Mouse (Mus musculus) midbrain, embryonic 13.5 days (tissue): Measurements from ENCODE around the gene Hoxa6. TPM values are rescaled to one million over a fixed set of nuclear protein-coding genes. Genes with fewer than 3 reads are reported as not detected.

Experiments used
- ATAC-seq: fragments of 200-750 bp; cut with Nextera tagmentation; 2 replicates; pipeline ENCODE4 v1.8.0; 2017; ENCODE audit warnings: mild to moderate bottlenecking, moderate TSS enrichment, moderate library complexity
- H3K27ac ChIP-seq: fragments of 300-500 bp; sonication (generic); 2 replicates; pipeline ENCODE4 v1.5.1; 2015; ENCODE audit warnings: inconsistent platforms, mild to moderate bottlenecking, moderate library complexity
- H3K27me3 ChIP-seq: fragments of 300-500 bp; sonication (generic); 2 replicates; pipeline ENCODE4 v1.6.1; 2015; ENCODE audit warnings: mild to moderate bottlenecking, inconsistent platforms
- H3K36me3 ChIP-seq: fragments of 300-500 bp; sonication (generic); 2 replicates; pipeline ENCODE4 v1.6.1; 2015; ENCODE audit warnings: mild to moderate bottlenecking, inconsistent platforms
- H3K4me1 ChIP-seq: fragments of 300-500 bp; sonication (generic); replicated peaks from 2 replicates; pipeline ENCODE4 v1.6.1; 2015; ENCODE audit warnings: inconsistent platforms
- H3K4me2 ChIP-seq: fragments of 300-500 bp; sonication (generic); replicated peaks from 2 replicates; pipeline ENCODE4 v1.6.1; 2015; ENCODE audit warnings: moderate library complexity, mild to moderate bottlenecking, inconsistent platforms
- H3K4me3 ChIP-seq: fragments of 300-500 bp; sonication (generic); replicated peaks from 2 replicates; pipeline ENCODE4 v1.5.1; 2015; ENCODE audit warnings: mild to moderate bottlenecking, inconsistent platforms
- H3K9ac ChIP-seq: fragments of 300-500 bp; sonication (generic); replicated peaks from 2 replicates; pipeline ENCODE4 v1.6.1; 2015; ENCODE audit warnings: mild to moderate bottlenecking, inconsistent platforms
- H3K9me3 ChIP-seq: fragments of 300-500 bp; sonication (generic); 2 replicates; pipeline ENCODE4 v1.6.1; 2016; ENCODE audit warnings: mild to moderate bottlenecking, inconsistent platforms
- WGBS: fragments of 180-500 bp; shearing (Covaris S2); methylation state at CpG from one replicate; pipeline ENCODE4 v1.1.7; 2015; 5-methylcytosine and 5-hydroxymethylcytosine counted together
- microRNA counts: library from miRNA; unstranded; fragments of <30 nt; microRNA quantifications from one replicate; lab custom pipeline; 2016
- microRNA-seq: library from miRNA; unstranded; fragments of <30 nt; microRNA quantifications from one replicate; pipeline ENCODE4, GENCODE M21; 2016
- polyA plus RNA-seq: library from polyadenylated mRNA; unstranded; fragments of >200 nt; fragmentation: Nextera tagmentation; extraction: Ambion mirVana; gene quantifications from 2 replicates; pipeline ENCODE4 v1.2.1, GENCODE M21; 2015

Gene Hoxa6
- polyA plus RNA-seq, 1 experiment from 2014 or later = not detected

DNA sequence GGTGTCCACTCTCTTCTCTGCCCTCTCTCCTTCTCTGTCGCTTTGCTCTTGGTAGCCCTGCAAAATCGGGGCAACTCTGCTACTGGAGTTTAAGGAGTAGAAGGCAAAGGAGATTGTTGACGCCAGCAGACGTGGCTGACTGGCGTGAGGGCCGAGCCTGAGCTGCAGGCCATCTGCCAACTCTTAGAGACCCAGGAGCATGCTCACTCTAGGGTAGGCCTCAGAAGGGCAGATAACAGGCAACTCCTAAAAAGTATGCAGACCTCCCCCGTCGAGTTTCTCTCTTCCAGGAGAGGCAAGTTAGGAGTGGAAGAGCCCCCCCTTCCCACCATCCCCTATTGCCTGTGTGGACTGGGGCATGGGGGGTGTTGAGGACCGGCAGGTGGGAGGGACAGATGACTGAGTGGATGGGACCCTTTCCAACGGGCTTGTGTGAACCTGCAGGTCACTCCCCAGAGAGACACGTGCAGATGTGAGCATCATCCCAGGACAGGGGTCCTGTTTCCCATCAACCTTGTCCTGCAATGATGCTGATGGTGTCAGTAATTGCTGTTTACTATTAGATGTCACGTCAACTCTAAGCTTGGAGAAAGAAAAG, 49.3 kb downstream of the Hoxa6 start:
- H3K4me2 ChIP-seq = peak overlapping the region; percentile 80
- peaks cover 98% of the 10 kb centered on the region for H3K27me3 ChIP-seq
- no peaks in the 10 kb centered on the region for H3K36me3 ChIP-seq
- WGBS = 4% methylated on average over 12 of the region's 12 CpGs
- H3K9ac ChIP-seq = no peak overlapping the region
- ATAC-seq = no peak
- peak overlapping the region; percentile 45; the same call in 1 of the 2 replicates for H3K4me3 ChIP-seq
- H3K4me1 ChIP-seq = peaks cover 10% of the 10 kb centered on the region
- H3K9me3 ChIP-seq = no peaks in the 10 kb centered on the region
- no peak overlapping the region for H3K27ac ChIP-seq

DNA sequence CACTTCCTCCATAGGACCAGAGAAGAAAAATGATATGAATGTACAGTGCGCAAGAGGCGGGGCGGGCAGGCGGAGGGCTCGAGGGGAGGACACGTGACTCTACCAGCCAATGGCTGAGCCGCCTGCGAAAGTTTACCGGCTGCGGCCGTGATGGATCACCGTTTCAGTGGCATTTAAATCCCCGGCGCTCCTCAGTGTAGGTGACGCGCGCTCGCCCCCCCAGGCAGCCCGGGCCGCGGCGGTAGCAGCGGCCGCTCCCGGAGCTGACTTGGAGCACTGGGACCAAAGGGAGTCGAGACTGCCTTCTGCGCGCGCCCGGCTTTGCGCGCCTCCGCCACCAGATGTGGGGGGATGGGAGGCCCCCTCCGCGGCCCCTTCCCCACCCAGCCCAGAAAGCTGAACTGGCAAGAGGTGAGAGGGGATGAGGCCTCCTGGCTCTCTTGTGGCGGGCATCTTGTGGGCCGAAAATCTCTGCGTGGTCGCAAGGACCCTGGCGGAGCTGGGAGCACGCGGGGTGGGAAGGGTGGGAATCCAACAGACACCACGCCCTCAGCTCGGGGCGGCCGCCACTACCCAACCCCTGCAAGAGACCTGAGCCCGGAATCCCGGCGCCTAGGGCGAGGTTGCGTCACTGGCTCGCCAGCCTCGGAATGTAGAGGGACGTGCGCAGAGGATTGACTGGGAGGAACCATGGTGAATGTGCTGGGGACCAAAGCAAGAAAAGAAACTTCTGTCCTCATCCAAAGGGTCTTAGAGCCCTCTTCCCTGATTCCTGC, 50.1 kb downstream of the Hoxa6 start, which contains the start of gene Hoxa1:
Hoxa1 (minus strand) TSS at position 42 of the 776 bp plus-strand sequence.
- no peak within 1 kb of the TSS for H3K27ac ChIP-seq
- peak; percentile 79 for ATAC-seq
- H3K4me3 ChIP-seq = peak within 1 kb of the TSS; percentile 45
- H3K9ac ChIP-seq = 0 out of 2 replicates have a peak within 1 kb of the TSS, but pooled peaks have one; percentile 23
- H3K4me2 ChIP-seq = peak within 1 kb of the TSS; percentile 80
- peaks cover 10% of the 10 kb centered on the region for H3K4me1 ChIP-seq
- WGBS = under 1% methylated on average over 55 of the region's 55 CpGs
- peaks cover 98% of the 10 kb centered on the region for H3K27me3 ChIP-seq
- H3K36me3 ChIP-seq = no peaks in the 10 kb centered on the region
- H3K9me3 ChIP-seq = no peaks in the 10 kb centered on the region

DNA sequence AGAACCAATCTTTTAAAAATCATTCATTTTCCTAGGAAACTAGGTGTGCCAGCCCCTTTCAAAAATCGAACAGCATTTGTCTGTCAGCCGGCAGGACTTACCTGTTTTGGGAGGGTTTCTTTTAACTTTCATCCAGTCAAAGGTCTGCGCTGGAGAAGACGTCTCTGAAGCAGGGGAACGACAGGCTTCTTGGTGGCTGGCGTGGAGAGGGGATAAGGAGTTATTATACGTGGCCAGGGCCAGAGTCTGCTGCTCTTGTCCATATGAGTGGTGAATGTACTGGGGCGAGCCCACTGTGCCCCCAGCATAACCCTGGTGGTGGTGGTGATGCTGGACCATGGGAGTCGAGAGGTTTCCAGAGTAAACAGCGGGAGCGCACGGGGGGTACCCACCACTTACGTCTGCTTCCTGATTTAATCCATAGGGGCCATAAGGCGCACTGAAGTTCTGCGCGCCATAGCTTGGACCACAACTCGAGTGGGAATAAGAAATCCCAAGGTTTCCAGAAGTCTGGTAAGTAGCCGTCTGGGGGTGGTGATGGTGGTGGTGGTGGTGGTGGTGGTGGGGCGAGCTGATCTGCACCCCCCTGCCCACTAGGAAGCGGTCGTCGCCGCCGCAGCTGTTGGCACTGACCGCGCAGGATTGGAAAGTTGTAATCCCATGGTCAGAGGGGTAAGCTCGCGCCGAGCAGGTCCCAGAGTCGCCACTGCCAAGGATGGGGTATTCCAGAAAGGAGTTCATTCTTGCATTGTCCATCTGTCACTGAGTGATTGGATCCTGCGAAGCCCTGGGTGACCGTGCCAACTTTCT, 50.9 kb downstream of the Hoxa6 start:
- Histone ChIP-seq H3K4me3 (peak overlapping the region; percentile 45), H3K4me1 (peaks cover 10% of the 10 kb centered on the region), H3K9ac (no peak overlapping the region), H3K9me3 (no peaks in the 10 kb centered on the region), H3K4me2 (peak overlapping the region; percentile 80), H3K27ac (no peak overlapping the region), H3K27me3 (peaks cover 98% of the 10 kb centered on the region), H3K36me3 (no peaks in the 10 kb centered on the region)
- WGBS = 1% methylated on average over 32 of the region's 32 CpGs
- ATAC-seq = peak; percentile 37

DNA sequence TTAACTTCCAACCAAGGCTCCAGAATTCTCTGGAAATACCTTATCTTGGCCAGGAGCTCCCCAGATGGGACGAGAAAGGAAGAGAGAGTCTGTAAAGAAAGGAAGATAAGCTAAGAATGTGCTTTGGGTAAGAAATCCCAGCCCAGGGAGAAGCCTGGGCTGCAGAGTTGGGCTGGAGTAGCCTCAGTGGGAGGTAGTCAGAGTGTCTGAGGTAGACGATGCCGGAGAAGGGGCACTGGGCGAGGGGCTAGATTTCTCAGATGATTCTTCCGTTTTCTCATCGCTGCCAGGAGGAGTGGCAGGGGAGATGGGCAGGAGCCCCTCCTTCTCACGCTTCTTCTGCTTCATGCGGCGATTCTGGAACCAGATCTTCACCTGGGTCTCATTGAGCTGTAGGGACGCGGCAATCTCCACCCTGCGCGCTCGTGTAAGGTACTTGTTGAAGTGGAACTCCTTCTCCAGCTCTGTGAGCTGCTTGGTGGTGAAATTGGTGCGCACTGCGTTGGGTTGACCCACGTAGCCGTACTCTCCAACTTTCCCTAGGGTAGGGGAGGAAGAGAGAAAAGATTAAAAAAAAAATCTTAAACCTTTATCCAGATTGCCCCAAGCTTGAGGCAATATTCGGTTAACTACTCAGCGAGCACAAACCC, 51.8 kb downstream of the Hoxa6 start:
- Histone ChIP-seq H3K27me3 (peaks cover 99% of the 10 kb centered on the region), H3K36me3 (no peaks in the 10 kb centered on the region), H3K27ac (no peak overlapping the region), H3K9ac (no peak overlapping the region), H3K4me1 (peaks cover 10% of the 10 kb centered on the region), H3K4me2 (no peak overlapping the region), H3K9me3 (no peaks in the 10 kb centered on the region), H3K4me3 (no peak overlapping the region)
- 2% methylated on average over 20 of the region's 20 CpGs for WGBS
- ATAC-seq = no peak

MicroRNAs encoded within 50 kb of the gene (microRNA counts, 519-probe panel; counts per million panel counts)
- microRNA mmu-miR-196b (lab: Ali Mortazavi, UCI) = 110 counts per million, percentile 56 among the panel's probes with 10 or more counts

Small RNA genes lying within 50 kb of the gene (microRNA-seq; reads per million reads assigned to microRNA genes)
- 23.1 reads per million, percentile 36 among the genes with 10 or more reads in this experiment for gene Mir196b

Other genes with a start within 250 kb of the Hoxa6 start
- gene Skap2, start 196.2 kb downstream of the Hoxa6 start, polyA plus RNA-seq = 5.3 and 5.4 TPM in 2 replicates
- 0.07 and 0.09 TPM in 2 replicates for gene Hoxa1, start 50.4 kb downstream of the Hoxa6 start, polyA plus RNA-seq
- gene Hoxa2, start 43.9 kb downstream of the Hoxa6 start, polyA plus RNA-seq = 0.18 TPM in 1 of 2 replicates, not detected in the other
- not detected in 2 replicates for gene 5730596B20Rik, start 31.2 kb downstream of the Hoxa6 start, polyA plus RNA-seq
- gene Hoxa4, start 17.0 kb downstream of the Hoxa6 start, polyA plus RNA-seq = not detected in 2 replicates
- 0.08 and 0.17 TPM in 2 replicates for gene Hoxa5, start 4.1 kb downstream of the Hoxa6 start, polyA plus RNA-seq
- not detected in 2 replicates for gene Hoxa3, start 4.6 kb upstream of the Hoxa6 start, polyA plus RNA-seq
- gene Gm28308, start 4.6 kb upstream of the Hoxa6 start, polyA plus RNA-seq = not detected in 2 replicates
- gene Hoxa7, start 13.1 kb upstream of the Hoxa6 start, polyA plus RNA-seq = not detected in 2 replicates
- not detected in 2 replicates for gene Hoxa9, start 22.4 kb upstream of the Hoxa6 start, polyA plus RNA-seq
- gene Hoxa10, start 32.1 kb upstream of the Hoxa6 start, polyA plus RNA-seq = 0.30 TPM in 1 of 2 replicates, not detected in the other
- gene Hoxa11, start 37.1 kb upstream of the Hoxa6 start, polyA plus RNA-seq = not detected in 2 replicates
- not detected in 2 replicates for gene Hoxa13, start 52.2 kb upstream of the Hoxa6 start, polyA plus RNA-seq
- gene Evx1, start 104.8 kb upstream of the Hoxa6 start, polyA plus RNA-seq = 0.50 and 0.93 TPM in 2 replicates